Mouse (Mus musculus): ENCODE measurements at regions not wholly inside any gene's neighbourhood (a gene's known extent, or its start where the extent isn't known, plus 50 kb on each side); places are given as distances from the start of the nearest gene placed in this dataset.
"Not testable (repeated sequence)": the region's sequence is repeated elsewhere in the genome, so short reads cannot be mapped to it uniquely, and the experiment has no call there.

GRCm38 (mm10) chr12:115121259-115121658 is 926.3 kb upstream of the Zfp386 start:
- in situ Hi-C loops (cut with MboI, MseI) = no loop called here

DNA sequence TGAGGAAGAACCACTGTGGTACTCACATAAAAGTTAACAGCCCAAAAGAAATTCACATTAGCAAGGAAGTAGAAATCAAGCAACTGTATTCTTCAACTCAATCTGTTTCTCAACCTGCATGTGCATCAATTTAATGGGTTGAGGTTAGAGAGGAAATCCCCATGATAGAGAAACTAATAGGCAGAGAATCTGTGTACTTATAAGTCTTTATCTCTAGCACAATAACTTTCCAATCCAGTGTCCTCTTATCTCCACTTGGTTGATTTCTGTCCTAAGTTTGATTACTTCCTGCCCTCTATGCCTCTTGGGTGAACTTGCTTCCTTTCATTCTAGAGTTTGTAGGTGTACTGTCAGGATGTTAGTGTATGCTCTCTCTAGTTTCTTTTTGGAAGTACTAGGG is 925.6 kb upstream of the Zfp386 start:
- in situ Hi-C loops (cut with MboI, MseI) = no loop called here

DNA sequence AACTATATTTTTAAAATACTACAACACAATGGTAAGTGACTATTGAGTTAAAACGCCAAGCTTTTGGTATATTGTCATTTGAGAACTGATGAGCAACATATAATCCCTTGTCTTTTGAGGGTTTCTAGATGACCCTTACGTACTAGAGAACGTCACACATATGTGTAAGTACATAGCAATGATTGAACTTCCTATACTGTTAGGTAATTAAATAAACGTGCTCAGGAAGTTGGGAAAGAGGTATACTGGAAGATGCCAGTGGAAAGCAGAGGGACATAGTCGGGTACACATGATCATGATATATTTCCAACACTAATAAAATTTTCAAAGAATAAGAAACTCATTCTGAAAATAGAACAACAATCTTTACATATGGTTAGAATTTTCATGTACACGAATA is 914.6 kb upstream of the Zfp386 start:
- in situ Hi-C loops (cut with MboI, MseI) = loop anchor here (10.0 kb wide), 1 partner anchor 212 kb away; no protein-coding TSS in a partner anchor

DNA sequence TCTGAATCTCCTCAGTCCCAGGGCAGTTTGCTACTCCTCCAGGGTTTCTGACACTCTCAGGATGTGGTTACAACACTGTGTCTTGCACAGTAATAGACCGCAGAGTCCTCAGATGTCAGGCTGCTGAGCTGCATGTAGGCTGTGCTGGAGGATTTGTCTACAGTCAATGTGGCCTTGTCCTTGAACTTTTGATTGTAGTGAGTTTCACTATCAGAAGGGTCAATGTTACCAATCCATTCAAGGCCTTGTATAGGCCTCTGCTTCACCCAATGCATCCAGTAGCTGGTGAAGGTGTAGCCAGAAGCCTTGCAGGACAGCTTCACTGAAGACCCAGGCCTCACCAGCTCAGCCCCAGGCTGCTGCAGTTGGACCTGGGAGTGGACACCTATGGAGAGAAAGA is 902.1 kb upstream of the Zfp386 start:
- in situ Hi-C loops (cut with MboI, MseI) = not testable (repeated sequence)

- in situ Hi-C loops (cut with MboI, MseI) = not testable (repeated sequence)
Measured at GRCm38 (mm10) chr12:115146471-115146870, 901.1 kb upstream of the Zfp386 start.

- in situ Hi-C loops (cut with MboI, MseI) = not testable (repeated sequence)
Measured at GRCm38 (mm10) chr12:115151967-115152366, 895.6 kb upstream of the Zfp386 start.

- in situ Hi-C loops (cut with MboI, MseI) = loop anchor here (5.0 kb wide), 1 partner anchor 599 kb away; no protein-coding TSS in a partner anchor
Measured at GRCm38 (mm10) chr12:115158231-115158630, 889.3 kb upstream of the Zfp386 start.

GRCm38 (mm10) chr12:115158717-115159232 is 888.7 kb upstream of the Zfp386 start:
- in situ Hi-C loops (cut with MboI, MseI) = loop anchor here (5.0 kb wide), 1 partner anchor 599 kb away; no protein-coding TSS in a partner anchor

DNA sequence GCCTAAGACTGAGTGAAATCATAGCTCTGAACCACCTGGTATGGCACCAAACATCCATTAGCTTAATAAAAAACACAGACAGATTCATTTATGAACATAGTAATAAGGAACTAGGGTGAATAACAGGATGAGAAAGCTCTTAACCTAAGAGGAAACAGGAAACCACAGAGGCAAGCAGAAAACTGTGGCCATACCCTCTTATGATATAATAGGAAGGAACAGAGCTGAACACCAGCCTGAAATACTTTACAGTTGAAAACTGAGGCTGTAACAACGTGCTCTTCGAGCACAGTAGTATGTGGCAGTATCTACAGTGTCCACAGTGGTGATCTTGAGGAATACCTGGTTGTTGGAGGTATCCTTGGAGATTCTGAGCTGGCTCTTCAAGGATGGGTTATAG is 882.0 kb upstream of the Zfp386 start:
- in situ Hi-C loops (cut with MboI, MseI) = not testable (repeated sequence)

DNA sequence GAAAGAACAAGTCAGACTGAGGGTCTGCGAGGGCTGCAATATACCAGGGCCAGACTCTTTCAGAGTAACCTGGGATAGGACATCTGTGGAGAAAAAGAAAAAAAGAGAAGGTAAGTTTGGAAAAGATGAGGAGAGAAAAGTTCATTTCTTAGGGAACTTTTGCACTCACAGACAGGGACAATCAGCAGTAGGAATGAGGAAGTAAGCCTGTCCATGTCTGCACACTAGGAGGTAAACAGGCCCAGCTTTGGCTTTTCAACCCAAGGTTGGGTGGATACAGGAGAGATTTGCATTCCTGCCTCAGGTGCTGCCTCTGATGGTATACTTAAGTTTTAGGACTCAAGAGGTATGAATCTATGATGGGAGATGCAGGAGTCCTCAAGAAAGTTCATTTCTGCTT is 881.5 kb upstream of the Zfp386 start:
- in situ Hi-C loops (cut with MboI, MseI) = not testable (repeated sequence)

GRCm38 (mm10) chr12:115193482-115194103 is 853.9 kb upstream of the Zfp386 start:
- in situ Hi-C loops (cut with MboI, MseI) = no loop called here

GRCm38 (mm10) chr12:115197322-115198117 is 850.0 kb upstream of the Zfp386 start:
- in situ Hi-C loops (cut with MboI, MseI) = no loop called here

DNA sequence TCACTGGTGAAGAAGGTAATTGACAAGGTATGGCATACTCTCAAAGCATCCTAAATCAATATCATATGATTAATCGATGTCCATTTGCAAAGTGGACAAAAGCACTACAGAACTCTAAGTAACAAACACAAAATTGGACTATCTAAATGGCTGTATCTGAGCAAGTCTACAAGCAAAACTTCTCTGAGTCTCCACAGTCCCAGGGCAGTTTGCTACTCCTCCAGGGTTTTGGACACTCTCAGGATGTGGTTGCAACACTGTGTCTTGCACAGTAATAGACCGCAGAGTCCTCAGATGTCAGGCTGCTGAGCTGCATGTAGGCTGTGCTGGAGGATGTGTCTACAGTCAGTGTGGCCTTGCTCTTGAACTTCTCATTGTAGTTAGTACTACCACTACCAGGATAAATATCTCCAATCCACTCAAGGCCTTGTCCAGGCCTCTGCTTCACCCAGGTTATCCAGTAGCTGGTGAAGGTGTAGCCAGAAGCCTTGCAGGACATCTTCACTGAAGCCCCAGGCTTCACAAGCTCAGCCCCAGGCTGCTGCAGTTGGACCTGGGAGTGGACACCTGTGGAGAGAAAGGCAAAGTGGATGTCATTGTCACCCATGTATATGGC is 839.6 kb upstream of the Zfp386 start:
- in situ Hi-C loops (cut with MboI, MseI) = not testable (repeated sequence)

DNA sequence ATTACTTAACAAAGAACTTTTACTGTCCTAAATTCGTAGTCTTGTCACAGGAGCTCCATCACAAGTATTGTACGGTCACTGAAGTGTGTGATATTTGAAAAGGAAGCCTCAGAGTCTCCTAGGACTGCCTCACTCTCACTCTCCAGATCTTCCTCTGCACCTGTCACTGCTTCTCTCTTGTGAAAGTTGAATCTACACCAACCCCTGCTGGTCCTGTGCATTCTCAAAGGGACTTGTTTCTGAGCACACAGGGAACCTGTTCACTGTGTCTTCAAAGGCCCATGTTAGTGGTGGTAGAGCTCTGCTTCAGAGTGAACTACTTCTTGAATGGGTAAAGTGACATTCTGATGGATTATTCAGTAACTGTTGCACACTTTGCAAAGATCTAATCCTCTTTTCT is 824.9 kb upstream of the Zfp386 start:
- in situ Hi-C loops (cut with MboI, MseI) = no loop called here

GRCm38 (mm10) chr12:115229965-115230364 is 817.6 kb upstream of the Zfp386 start:
- in situ Hi-C loops (cut with MboI, MseI) = no loop called here

DNA sequence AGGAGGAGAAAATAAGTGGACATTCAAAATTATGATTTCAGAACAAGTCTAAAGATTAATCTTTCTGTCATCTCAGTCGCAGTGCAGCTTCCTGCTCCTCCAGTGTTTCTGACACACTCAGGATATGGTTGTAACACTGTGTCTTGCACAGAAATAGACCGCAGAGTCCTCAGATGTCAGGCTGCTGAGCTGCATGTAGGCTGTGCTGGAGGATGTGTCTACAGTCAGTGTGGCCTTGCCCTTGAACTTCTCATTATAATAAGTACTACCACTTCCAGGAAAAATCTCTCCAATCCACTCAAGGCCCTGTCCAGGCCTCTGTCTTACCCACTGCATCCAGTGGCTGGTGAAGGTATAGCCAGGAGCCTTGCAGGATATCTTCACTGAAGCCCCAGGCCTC is 804.9 kb upstream of the Zfp386 start:
- in situ Hi-C loops (cut with MboI, MseI) = not testable (repeated sequence)

DNA sequence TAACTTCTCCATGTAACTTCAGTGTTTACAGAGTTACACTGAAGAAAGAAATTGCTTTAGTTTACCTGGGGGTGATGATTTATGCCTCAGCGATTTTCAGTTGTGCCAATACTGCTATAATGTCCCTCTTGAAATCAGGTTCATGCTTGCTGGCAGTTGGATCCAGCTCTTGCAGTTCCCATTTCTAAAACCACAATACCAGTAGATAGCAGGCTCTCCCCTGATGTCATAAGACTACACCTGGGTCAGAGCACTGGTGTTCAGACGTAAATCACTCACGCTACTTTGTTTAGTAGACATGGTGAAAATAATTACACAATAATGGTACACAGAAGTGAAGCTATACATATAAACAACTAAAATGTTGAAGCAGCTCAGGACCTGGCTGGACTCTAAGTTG is 800.2 kb upstream of the Zfp386 start:
- in situ Hi-C loops (cut with MboI, MseI) = not testable (repeated sequence)

DNA sequence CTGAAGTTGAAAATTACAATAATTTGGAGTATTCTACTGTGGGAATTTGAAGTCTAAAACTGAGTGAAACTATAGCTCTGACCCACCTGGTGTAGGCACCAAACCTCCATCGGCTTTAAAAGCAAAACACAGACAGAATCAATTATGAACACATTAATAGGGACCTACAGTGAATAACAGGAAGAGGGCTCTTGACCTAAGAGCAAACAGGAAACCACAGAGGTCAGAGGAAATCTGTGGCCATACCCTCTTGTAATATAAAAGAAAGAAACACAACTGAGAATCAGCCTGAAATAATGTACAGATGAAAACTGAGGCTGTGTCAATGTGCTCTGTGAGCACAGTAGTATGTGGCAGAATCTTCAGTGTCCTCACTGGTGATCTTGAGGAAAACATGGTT is 789.7 kb upstream of the Zfp386 start:
- in situ Hi-C loops (cut with MboI, MseI) = no loop called here

DNA sequence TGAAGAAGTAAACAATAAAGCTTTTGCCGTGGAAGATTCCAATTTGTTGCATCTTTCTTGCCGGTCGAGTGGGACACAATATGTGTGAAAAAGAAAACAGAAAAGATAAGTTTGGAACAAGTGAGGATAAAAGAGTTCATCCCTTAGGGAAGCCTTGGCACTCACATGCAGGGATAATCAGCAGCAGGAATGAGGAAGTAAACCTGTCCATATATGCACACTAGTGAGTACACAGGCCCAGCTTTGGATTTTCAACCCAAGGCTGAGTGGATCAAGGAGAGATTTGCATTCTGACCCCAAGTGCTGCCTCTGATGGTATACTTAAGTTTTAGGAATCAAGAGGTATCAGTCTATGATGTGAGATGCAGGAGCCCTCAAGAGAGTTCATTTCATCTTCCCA is 788.8 kb upstream of the Zfp386 start:
- in situ Hi-C loops (cut with MboI, MseI) = no loop called here

DNA sequence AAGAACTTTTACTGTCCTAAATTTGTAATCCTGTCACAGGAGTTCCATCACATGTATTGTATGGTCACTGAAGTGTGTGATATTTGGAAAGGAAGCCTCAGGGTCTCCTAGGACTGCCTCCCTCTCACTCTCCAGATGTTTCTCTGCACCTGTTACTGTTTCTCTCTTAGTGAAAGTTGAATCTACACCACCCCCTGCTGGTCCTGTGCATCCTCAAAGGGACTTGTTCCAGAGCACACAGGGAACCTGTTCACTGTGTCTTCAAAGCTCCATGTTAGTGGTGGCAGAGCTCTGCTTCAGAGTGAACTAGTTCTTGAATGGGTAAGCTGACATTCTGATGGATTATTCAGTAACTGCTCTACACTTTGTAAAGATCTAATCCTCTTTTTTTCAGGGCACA is 785.1 kb upstream of the Zfp386 start:
- in situ Hi-C loops (cut with MboI, MseI) = not testable (repeated sequence)

GRCm38 (mm10) chr12:115276749-115277148 is 770.8 kb upstream of the Zfp386 start:
- in situ Hi-C loops (cut with MboI, MseI) = not testable (repeated sequence)

DNA sequence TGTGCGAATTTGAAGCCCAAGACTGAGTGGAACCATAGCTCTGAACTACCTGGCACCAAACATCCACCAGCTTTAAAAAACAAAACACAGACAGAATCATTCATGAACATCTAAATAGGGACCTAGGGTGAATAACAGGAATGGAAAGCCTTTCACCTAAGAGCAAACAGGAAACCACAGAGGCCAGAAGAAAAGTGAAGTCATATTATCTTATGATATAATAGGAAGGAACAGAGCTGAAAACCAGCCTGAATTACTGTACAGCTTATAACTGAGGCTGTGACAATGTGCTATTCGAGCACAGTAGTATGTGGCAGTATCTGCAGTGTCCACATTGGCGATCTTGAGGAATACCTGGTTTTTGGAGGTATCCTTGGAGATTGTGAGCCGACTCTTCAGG is 753.8 kb upstream of the Zfp386 start:
- in situ Hi-C loops (cut with MboI, MseI) = not testable (repeated sequence)
